Mouse (Mus musculus): ENCODE measurements around the gene Dot1l.

Gene Dot1l

DNA sequence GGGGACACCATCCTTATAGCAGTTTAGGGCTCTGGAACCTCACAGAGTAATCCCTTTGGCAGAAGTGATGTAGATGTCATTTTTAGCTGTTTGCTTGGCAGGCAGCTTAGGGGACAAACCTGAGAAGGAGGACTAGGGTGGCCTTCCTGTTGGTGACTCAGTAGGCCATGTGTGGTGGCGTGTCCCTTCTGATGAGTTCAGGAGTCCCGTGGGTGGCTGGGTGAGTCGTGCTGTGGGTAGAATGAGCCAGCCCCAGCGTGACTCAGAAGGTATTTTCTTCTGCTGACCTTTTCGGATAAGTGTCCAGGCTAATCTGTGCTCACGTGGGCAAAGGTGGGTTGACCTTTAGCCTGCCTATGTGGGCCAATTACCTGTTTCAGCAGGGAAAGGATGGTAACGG, 3.6 kb downstream of the Dot1l start:
- no peak for DNase-seq (ENCODE audit: low spot score)

DNA sequence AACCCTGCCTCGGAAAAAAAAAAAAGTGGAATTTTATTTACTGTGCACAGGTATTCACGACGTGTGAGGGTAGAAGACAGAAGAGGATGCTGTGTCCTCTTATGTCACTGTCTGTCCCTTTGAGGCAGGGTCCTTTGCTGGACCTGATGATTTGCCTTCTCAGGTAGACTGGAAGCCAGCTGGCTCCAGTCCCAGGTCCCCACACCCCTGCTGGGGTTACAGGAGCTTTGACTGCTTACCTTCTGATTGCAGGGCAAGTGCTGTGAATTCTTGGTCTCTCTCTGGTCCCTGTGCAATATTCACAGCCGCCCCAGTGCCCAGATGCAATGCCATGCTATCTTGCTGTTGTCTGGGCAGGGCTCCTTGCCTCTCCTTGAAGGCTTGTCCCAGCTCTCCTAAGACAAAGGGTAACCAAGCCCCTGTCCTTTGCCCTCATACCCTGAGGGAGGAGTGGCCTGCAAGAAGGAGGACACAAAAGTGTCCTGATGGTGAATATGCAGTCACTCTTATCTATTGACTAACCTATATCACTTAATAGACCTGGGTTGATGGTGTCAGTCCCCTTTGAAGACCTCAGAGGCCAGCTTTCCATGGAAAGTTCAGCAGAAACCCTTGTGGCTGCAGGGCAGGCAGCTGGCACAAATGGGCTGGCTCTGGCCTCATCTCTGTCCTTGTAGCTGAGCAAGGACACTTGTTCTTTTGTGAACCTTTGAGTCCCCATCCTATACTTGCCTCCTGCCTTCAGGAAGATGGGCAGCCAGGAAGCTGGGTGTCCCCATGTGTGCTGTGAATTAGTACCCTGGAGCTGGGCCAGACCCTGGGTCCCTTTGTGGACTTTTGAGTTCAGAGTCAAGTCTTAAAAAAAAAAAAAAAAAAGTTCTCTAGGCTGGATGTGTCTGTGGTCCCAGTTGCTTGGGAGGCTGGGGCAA, 5.9 kb downstream of the Dot1l start:
- DNase-seq (ENCODE audit: low spot score), result no peak

- no peak for DNase-seq (ENCODE audit: low spot score)
These were observed 6.8 kb downstream of the Dot1l start for GRCm38 (mm10) chr10:80761821-80762220.

DNA sequence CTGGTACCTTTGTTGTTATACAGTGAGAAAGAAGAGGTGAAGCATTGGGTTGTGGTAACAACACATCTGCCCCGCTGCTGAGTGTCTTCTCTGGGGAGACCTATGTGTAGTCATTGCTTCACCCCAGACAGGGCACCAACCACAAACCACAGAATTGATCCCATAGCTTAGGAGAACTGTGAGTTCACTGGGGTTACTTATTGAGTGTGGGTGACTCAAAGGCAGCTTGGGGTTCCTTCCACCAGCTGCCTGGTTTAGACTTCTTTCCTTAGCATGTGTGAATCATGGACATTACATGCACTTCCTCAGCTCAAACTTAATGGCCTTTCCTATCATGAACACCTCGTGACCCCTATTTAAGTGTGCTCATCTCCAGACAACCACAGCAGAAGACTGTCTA, 8.5 kb downstream of the Dot1l start:
- no peak for DNase-seq (ENCODE audit: low spot score)

DNA sequence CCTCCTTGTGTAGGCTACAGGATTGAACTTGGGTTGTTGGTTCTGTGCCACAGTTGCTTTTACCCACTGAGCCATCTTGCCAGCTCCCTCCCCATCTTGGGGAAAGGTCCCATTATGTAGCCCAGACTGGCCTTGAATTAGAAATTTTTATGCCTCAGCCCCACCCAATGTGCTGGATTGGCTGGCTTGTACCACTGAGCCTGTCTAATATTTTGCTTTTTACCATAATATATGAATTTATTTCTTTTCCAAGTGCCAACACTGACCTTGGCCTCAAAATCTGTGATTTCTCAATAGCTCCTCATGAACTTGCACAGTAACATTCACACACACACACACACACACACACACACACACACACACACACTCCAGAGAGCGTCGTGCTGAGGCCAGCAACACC, 10.7 kb downstream of the Dot1l start:
- DNase-seq (ENCODE audit: low spot score), result no peak

- DNase-seq (ENCODE audit: low spot score), result no peak
These were observed 11.3 kb downstream of the Dot1l start for GRCm38 (mm10) chr10:80766161-80766815.

- DNase-seq (ENCODE audit: low spot score), result no peak
These were observed 13.4 kb downstream of the Dot1l start for GRCm38 (mm10) chr10:80768365-80768764.

DNA sequence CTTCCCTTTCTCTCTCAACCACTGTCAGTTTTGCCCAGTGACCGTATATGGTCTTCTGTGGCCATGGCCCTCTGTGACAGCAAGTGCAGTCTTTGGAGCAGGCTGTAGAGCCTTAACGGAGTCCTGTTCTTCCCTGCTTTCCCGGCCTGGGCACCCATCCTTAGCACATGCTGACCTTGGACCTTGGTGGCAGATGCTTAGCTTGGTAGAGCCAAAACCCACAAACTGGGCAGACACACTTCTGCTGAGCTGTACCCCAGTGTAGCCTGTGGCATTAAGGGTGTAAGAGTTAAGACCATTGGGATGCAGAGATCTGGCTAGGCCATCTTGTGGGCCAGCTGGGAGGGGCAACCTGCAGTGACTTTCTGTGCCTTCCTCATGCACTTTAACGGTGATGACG, 18.8 kb downstream of the Dot1l start:
- DNase-seq (ENCODE audit: low spot score), result no peak

- peak; percentile 52 for DNase-seq (ENCODE audit: low spot score)
These were observed 19.5 kb downstream of the Dot1l start for GRCm38 (mm10) chr10:80774549-80774948.

DNA sequence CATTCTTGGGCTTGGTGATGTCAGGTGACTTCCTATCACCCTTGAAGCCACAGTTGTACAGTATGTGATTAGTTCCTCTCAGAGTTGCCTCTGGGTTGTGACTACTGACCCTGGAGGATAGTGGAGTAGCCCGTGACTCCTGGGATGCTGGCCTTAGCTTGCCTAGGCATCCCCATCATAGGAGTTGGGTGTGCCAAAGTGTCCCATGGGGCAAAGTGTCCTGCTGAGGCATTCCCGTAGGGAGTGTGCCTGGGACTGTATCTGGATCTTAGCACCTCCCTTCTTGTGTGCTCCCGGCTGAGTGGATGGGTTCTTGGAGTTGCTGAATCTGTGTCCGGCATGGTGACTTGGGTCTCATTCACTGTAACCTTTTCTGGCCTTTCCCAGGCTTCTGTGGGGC, 20.0 kb downstream of the Dot1l start:
- DNase-seq (ENCODE audit: low spot score), result no peak

DNA sequence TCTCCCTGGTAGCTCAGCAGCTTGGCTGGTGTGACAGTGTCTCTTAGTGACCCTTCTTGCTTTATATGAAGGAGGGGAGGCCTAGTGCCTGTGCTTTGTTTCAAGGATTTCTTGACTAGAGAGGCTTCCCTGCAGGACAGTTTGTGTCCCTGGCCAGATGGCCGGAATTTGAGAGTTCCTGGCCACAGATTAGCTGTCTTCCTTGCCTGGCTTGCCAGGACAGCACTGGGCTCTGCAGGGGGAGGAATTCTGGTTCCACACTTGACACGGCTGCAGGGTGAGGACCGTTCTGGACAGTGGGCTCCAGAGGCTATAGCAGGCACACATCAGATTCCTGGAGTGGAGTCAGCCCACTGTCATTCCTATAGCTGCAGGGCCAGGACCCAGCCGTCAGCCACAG, 20.7 kb downstream of the Dot1l start:
- no peak for DNase-seq (ENCODE audit: low spot score)

GRCm38 (mm10) chr10:80776358-80776869, 21.4 kb downstream of the Dot1l start:
- no peak for DNase-seq (ENCODE audit: low spot score)

GRCm38 (mm10) chr10:80777123-80777522, 22.1 kb downstream of the Dot1l start:
- no peak for DNase-seq (ENCODE audit: low spot score)

- DNase-seq (ENCODE audit: low spot score), result no peak
These were observed 24.6 kb downstream of the Dot1l start for GRCm38 (mm10) chr10:80779565-80779964.

DNA sequence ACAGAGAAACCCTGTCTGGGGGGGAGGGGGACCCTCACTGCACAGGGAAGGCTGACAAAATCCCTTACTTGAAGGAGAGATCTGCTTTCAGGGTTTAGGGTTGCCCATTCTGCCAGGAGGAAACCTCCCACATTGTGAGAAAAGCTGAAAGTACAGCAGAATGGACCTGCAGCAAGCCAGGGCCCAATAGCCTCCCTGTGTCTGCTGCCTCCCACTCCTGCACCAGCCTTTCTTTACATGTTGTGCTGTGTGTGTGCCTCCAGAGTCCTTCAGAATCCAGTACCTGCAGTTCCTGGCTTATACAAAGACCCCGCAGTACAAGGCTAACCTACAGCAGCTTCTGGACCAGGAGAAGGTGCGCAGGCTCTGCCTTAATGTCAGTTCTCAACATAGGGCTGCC, 29.3 kb downstream of the Dot1l start:
- no peak for DNase-seq (ENCODE audit: low spot score)

DNA sequence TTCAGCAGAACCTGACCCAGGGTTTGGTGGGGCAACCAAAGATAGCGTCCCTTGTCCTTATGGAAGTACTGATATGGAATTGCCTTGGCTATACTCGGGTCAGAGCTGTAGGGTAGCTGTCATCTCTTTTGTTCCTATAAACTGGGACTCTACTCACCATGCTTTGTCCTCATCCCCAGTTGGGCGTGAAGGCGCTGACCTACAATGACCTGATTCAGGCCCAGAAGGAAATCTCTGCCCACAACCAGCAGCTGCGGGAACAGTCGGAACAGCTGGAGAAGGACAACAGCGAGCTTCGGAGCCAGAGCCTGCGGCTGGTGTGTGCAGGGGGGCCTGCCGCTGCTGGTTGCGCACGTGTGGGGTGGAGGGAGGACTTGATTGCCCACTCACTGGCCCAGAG, 29.9 kb downstream of the Dot1l start:
- no peak for DNase-seq (ENCODE audit: low spot score)

DNA sequence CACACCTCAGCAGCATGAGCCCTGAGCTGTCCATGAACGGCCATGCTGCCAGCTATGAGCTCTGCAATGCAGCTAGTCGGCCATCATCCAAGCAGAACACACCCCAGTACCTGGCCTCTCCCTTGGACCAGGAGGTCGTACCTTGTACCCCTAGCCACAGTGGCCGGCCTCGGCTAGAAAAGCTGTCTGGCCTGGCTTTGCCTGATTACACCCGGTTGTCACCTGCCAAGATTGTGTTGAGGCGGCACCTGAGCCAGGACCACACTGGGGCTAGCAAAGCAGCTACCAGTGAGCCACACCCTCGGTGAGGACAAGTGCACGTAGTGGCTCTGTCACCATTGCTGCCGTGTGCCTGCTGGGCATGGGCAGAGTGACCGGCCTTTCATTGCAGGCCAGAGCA, 31.0 kb downstream of the Dot1l start:
- no peak for DNase-seq (ENCODE audit: low spot score)

DNA sequence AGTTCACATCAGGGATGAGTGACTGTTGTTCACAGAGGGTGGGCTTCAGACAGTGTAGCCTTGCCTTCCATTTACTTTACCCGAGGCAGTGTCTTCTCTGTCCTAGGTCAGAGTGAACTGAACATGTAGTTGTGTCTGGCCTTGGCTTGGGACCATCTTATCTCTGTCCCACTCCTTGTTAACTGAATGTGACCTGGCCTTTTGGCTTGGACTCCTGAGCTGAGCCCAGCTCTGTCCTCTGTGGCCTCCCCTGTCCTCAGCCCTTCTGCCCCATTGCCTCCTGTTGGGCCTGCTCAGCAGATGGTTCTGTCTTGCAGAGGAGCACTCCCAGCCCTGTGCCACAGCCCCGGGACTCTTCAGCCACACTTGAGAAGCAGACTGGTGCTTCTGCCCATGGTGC, 32.5 kb downstream of the Dot1l start:
- no peak for DNase-seq (ENCODE audit: low spot score)

- no peak for DNase-seq (ENCODE audit: low spot score)
These were observed 35.9 kb downstream of the Dot1l start for GRCm38 (mm10) chr10:80790761-80791404.

DNA sequence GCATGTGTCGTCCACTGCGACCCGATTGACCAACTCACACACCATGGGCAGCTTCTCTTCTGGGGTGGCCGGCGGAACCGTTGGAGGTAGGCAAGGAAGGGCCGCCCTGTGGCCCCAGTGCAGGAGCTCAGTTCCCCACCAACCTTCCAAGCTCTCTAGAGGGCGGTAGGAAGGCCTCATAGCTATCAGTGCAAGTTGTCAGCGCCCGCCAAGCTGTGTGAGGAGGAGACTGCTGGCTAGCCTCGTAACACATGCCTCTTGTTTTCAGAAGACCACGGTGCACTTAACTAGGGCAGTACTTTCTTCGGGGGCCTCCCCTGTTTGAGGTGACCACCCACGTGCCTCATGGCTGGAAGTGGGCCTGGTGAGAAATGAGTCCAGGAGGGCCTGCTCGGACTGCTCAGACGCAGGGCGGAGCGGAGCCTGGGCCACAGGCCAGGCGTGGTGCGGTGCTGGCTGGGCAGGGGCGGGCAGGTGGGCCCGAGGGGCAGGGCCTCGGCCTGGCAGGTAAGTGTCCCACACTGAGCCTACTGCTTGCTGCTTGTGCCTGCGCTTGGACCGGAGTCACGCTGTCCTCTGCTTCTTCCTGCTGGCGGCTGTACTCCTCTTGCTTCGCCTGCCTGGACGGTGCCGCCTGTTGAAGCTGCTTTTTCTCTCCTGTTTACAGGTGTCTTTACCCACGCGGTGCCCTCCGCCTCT, 36.6 kb downstream of the Dot1l start:
- DNase-seq (ENCODE audit: low spot score), result no peak

DNA sequence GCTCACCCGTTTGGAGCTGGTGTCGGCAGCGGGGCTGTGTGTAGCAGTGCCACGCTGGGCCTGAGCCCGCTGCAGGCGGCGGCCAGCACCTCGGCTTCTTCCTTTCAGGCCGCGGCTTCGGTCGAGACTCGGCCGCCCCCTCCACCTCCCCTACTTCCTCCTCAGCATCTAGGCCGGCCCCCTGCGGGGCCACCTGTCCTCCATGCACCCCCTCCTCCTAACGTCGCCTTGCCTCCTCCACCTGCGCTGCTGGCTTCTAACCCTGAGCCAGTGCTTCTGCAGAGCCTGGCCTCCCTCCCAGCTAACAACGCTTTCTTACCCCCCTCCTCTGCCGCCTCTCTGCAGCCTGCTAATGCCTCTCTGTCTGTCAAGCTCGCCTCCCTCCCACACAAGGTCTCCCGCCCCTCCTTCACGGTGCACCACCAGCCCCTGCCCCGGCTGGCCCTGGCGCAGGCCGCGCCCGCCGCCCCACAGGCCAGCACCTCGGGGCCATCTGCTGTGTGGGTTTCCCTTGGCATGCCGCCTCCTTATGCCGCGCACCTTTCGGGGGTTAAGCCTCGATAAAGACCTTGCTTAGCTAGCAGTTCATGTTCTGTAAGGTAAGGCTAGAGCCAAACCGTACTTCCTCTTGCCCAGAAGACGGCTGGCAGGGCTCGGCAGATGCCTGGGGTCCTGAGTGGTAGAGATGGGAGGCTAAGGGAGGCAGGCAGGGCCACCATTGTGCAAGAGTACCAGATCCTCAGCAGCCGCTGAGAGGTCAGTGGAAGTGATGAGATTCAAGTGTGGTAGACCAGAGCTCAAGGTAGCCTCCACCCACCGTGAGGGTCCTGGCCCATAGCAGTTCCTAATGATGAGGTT, 37.4 kb downstream of the Dot1l start:
- DNase-seq (ENCODE audit: low spot score), result no peak
